Mouse (Mus musculus) lung, postnatal 0 days (tissue): Measurements from ENCODE around the gene Rabl6.

Source experiments
- CTCF ChIP-seq: IDR thresholded peaks from 2 replicates; pipeline ENCODE4 v1.5.1; 2016; ENCODE audit warnings: antibody characterized with exemption, mild to moderate bottlenecking
- EP300 ChIP-seq: IDR thresholded peaks from 2 replicates; pipeline ENCODE4 v1.6.1; 2016; ENCODE audit warnings: antibody characterized with exemption, mild to moderate bottlenecking, control low read depth

- TF ChIP-seq CTCF (no peak), EP300 (no peak)
These were observed 47.8 kb downstream of the Rabl6 start for GRCm38 (mm10) chr2:25560551-25560950.
